Mouse (Mus musculus): Measurements from ENCODE around the gene Lrfn3. TPM values are rescaled to one million over a fixed set of nuclear protein-coding genes. Genes with fewer than 3 reads are reported as not detected.

The Lrfn3 gene
- polyA plus RNA-seq, 1 experiment: 4.2 TPM

- Histone ChIP-seq H3K9me3 (replicated peaks; ENCODE audit: control insufficient read depth, insufficient read depth, low read length, poor library complexity, severe bottlenecking) (no peaks in the 10 kb centered on the region), H3K4me1 (ENCODE audit: control insufficient read depth, insufficient read depth, low read length) (no peaks in the 10 kb centered on the region), H3K36me3 (ENCODE audit: control insufficient read depth, insufficient read depth, low read length, poor library complexity, severe bottlenecking) (no peaks in the 10 kb centered on the region), H3K27ac (ENCODE audit: insufficient read depth, low read length) (no peak overlapping the region), H3K27me3 (ENCODE audit: control insufficient read depth, insufficient read depth, low read length, poor library complexity, severe bottlenecking) (no peaks in the 10 kb centered on the region), H3K4me3 (ENCODE audit: low read depth, low read length) (0 out of 2 replicates have a peak overlapping the region, but pooled peaks have one; percentile 10), H3K9ac (ENCODE audit: low read depth, poor library complexity, severe bottlenecking) (no peak overlapping the region)
- no peak for TF ChIP-seq CTCF (IDR thresholded peaks at IDR 0.05; ENCODE audit: low read depth, low read length)
- TF ChIP-seq POLR2A (IDR thresholded peaks at IDR 0.05; ENCODE audit: insufficient read depth, low read length): no peak
- no peak for TF ChIP-seq EP300 (IDR thresholded peaks at IDR 0.05; ENCODE audit: insufficient read depth, low read depth, low read length)
Measured at GRCm38 (mm10) chr7:30327140-30327539, 35.4 kb downstream of the Lrfn3 start.

DNA sequence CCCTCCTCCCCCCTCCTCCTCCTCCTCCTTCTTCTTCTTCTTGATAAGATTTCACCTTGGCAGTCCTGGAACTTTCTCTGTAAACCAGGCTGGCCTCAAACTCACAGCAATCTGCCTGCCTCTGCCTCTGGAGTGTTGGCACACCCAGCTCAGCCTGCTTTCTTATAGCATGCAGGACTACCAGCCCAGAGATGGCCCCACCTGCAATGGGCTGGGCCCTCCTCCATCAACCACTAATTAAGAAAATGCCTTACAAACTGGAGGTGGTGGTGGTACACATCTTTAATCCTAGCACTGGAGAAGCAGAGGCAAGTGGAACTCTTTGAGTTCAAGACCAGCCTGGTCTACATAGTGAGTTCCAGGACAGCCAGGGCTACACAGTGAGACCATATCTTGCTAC is 36.1 kb downstream of the Lrfn3 start:
- Histone ChIP-seq H3K27ac (ENCODE audit: insufficient read depth, low read length) (no peak overlapping the region), H3K27me3 (ENCODE audit: control insufficient read depth, insufficient read depth, low read length, poor library complexity, severe bottlenecking) (no peaks in the 10 kb centered on the region), H3K36me3 (ENCODE audit: control insufficient read depth, insufficient read depth, low read length, poor library complexity, severe bottlenecking) (no peaks in the 10 kb centered on the region), H3K4me3 (ENCODE audit: low read depth, low read length) (no peak overlapping the region), H3K4me1 (ENCODE audit: control insufficient read depth, insufficient read depth, low read length) (no peaks in the 10 kb centered on the region), H3K9me3 (replicated peaks; ENCODE audit: control insufficient read depth, insufficient read depth, low read length, poor library complexity, severe bottlenecking) (no peaks in the 10 kb centered on the region), H3K9ac (ENCODE audit: low read depth, poor library complexity, severe bottlenecking) (no peak overlapping the region)
- TF ChIP-seq CTCF (IDR thresholded peaks at IDR 0.05; ENCODE audit: low read depth, low read length) (no peak), EP300 (IDR thresholded peaks at IDR 0.05; ENCODE audit: insufficient read depth, low read depth, low read length) (no peak), POLR2A (IDR thresholded peaks at IDR 0.05; ENCODE audit: insufficient read depth, low read length) (no peak)

DNA sequence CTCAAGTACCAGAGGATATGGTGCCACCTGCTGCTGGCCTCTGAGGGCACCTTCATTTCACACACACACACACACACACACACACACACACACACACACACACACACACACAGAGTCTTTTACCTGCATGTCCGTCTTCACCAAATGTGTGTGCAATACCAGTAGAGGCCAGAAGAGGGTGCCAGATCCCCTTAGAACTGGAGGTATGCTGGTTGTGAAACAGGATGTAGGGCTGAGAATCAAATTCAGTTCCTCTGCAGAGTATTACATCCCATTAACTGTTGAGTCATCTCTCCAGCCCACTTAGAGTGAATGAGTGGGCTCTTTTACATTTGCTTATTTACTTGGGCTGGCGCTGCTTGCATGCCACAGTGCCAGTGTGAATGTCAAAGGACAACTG is 37.2 kb downstream of the Lrfn3 start:
- Histone ChIP-seq H3K27ac (ENCODE audit: insufficient read depth, low read length) (no peak overlapping the region), H3K36me3 (ENCODE audit: control insufficient read depth, insufficient read depth, low read length, poor library complexity, severe bottlenecking) (no peaks in the 10 kb centered on the region), H3K27me3 (ENCODE audit: control insufficient read depth, insufficient read depth, low read length, poor library complexity, severe bottlenecking) (no peaks in the 10 kb centered on the region), H3K4me3 (ENCODE audit: low read depth, low read length) (no peak overlapping the region), H3K9me3 (replicated peaks; ENCODE audit: control insufficient read depth, insufficient read depth, low read length, poor library complexity, severe bottlenecking) (no peaks in the 10 kb centered on the region), H3K4me1 (ENCODE audit: control insufficient read depth, insufficient read depth, low read length) (no peaks in the 10 kb centered on the region), H3K9ac (ENCODE audit: low read depth, poor library complexity, severe bottlenecking) (no peak overlapping the region)
- peak; percentile 34 for TF ChIP-seq CTCF (IDR thresholded peaks at IDR 0.05; ENCODE audit: low read depth, low read length)
- no peak for TF ChIP-seq POLR2A (IDR thresholded peaks at IDR 0.05; ENCODE audit: insufficient read depth, low read length)

GRCm38 (mm10) chr7:30324300-30324944 is 38.1 kb downstream of the Lrfn3 start:
- H3K4me3 ChIP-seq (ENCODE audit: low read depth, low read length): no peak overlapping the region
- no peaks in the 10 kb centered on the region for H3K4me1 ChIP-seq (ENCODE audit: control insufficient read depth, insufficient read depth, low read length)
- H3K9me3 ChIP-seq (replicated peaks; ENCODE audit: control insufficient read depth, insufficient read depth, low read length, poor library complexity, severe bottlenecking): no peaks in the 10 kb centered on the region
- H3K27ac ChIP-seq (ENCODE audit: insufficient read depth, low read length): no peak overlapping the region
- H3K36me3 ChIP-seq (ENCODE audit: control insufficient read depth, insufficient read depth, low read length, poor library complexity, severe bottlenecking): no peaks in the 10 kb centered on the region
- H3K9ac ChIP-seq (ENCODE audit: low read depth, poor library complexity, severe bottlenecking): no peak overlapping the region
- TF ChIP-seq CTCF (IDR thresholded peaks at IDR 0.05; ENCODE audit: low read depth, low read length) (no peak), EP300 (IDR thresholded peaks at IDR 0.05; ENCODE audit: insufficient read depth, low read depth, low read length) (no peak), POLR2A (IDR thresholded peaks at IDR 0.05; ENCODE audit: insufficient read depth, low read length) (no peak)
- no peaks in the 10 kb centered on the region for H3K27me3 ChIP-seq (ENCODE audit: control insufficient read depth, insufficient read depth, low read length, poor library complexity, severe bottlenecking)

DNA sequence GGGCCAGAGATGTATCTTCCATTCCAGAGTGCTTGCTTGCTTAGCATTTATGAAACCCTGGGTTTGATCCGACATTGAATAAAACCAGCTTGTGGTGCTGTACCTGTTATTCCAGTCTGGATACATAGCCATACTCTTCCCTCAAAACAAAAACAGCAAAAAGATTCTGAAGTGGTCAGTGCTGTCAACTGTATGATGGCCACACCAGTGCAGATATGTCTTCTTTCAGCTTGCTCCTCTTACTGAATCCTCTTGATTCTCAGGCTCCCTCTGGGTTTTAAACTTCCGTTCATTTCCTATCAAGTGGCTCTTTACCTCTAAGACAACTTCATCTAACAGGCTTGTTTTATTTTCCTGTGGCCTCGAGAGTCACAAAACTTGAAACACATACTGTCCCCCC is 38.8 kb downstream of the Lrfn3 start, which contains the start of gene Sdhaf1:
Gene Sdhaf1, minus strand, starts transcription at position 101 of the 400 bp plus-strand sequence.
- Histone ChIP-seq H3K27me3 (ENCODE audit: control insufficient read depth, insufficient read depth, low read length, poor library complexity, severe bottlenecking) (no peaks in the 10 kb centered on the region), H3K4me1 (ENCODE audit: control insufficient read depth, insufficient read depth, low read length) (no peaks in the 10 kb centered on the region), H3K36me3 (ENCODE audit: control insufficient read depth, insufficient read depth, low read length, poor library complexity, severe bottlenecking) (no peaks in the 10 kb centered on the region), H3K27ac (ENCODE audit: insufficient read depth, low read length) (peak within 1 kb of the TSS; percentile 73), H3K9me3 (replicated peaks; ENCODE audit: control insufficient read depth, insufficient read depth, low read length, poor library complexity, severe bottlenecking) (no peaks in the 10 kb centered on the region), H3K4me3 (ENCODE audit: low read depth, low read length) (peak within 1 kb of the TSS; percentile 84), H3K9ac (ENCODE audit: low read depth, poor library complexity, severe bottlenecking) (peak within 1 kb of the TSS; percentile 77)
- TF ChIP-seq EP300 (IDR thresholded peaks at IDR 0.05; ENCODE audit: insufficient read depth, low read depth, low read length) (no peak), POLR2A (IDR thresholded peaks at IDR 0.05; ENCODE audit: insufficient read depth, low read length) (no peak), CTCF (IDR thresholded peaks at IDR 0.05; ENCODE audit: low read depth, low read length) (no peak)

DNA sequence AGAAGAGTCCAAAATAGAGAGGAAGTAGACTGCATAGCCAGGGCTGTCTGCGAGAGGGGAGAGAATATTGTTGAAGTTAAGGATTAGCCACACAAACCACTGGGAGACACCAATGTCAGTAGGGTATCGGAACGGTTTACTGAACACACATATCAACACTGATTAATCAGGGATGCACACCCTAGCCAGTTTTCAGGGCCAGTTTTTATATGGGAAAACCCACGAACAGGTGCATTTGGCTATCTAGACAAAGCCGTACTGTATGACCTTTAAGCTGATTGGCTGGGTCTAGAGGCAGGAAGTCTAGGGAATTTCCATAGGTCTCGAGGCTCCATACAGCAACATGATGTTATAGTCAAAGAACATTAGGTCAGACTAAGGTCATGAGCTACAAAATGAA is 39.7 kb downstream of the Lrfn3 start:
- peak overlapping the region; percentile 84 for H3K4me3 ChIP-seq (ENCODE audit: low read depth, low read length)
- H3K36me3 ChIP-seq (ENCODE audit: control insufficient read depth, insufficient read depth, low read length, poor library complexity, severe bottlenecking): no peaks in the 10 kb centered on the region
- H3K9ac ChIP-seq (ENCODE audit: low read depth, poor library complexity, severe bottlenecking): peak overlapping the region; percentile 77
- H3K9me3 ChIP-seq (replicated peaks; ENCODE audit: control insufficient read depth, insufficient read depth, low read length, poor library complexity, severe bottlenecking): no peaks in the 10 kb centered on the region
- TF ChIP-seq CTCF (IDR thresholded peaks at IDR 0.05; ENCODE audit: low read depth, low read length) (no peak), EP300 (IDR thresholded peaks at IDR 0.05; ENCODE audit: insufficient read depth, low read depth, low read length) (no peak), POLR2A (IDR thresholded peaks at IDR 0.05; ENCODE audit: insufficient read depth, low read length) (no peak)
- no peaks in the 10 kb centered on the region for H3K27me3 ChIP-seq (ENCODE audit: control insufficient read depth, insufficient read depth, low read length, poor library complexity, severe bottlenecking)
- H3K27ac ChIP-seq (ENCODE audit: insufficient read depth, low read length): peak overlapping the region; percentile 73
- H3K4me1 ChIP-seq (ENCODE audit: control insufficient read depth, insufficient read depth, low read length): no peaks in the 10 kb centered on the region
